Mouse (Mus musculus): ENCODE results near the gene Slc18a2.

GRCm38 (mm10) chr19:59321990-59322389, 61.3 kb downstream of the Slc18a2 start, which contains the start of gene Rps12-ps3:
- TF ChIP-seq CTCF (IDR thresholded peaks at IDR 0.05; ENCODE audit: low read depth, low read length): no peak
- TF ChIP-seq POLR2A (IDR thresholded peaks at IDR 0.05; ENCODE audit: extremely low read depth, insufficient read depth, low read length): no peak

All from liver, adult 2 months (tissue).